Mouse (Mus musculus) hindbrain, embryonic 12.5 days (tissue): Measurements from ENCODE around the gene Mfsd11. TPM values are rescaled to one million over a fixed set of nuclear protein-coding genes. Genes with fewer than 3 reads are reported as not detected.
A peak's percentile ranks its signal among the peaks of the same experiment; 100 is the strongest.
"Not testable (repeated sequence)": the region's sequence is repeated elsewhere in the genome, so short reads cannot be mapped to it uniquely, and the experiment has no call there.

ENCODE experiments used
- ATAC-seq: fragments of 200-750 bp; cut with Nextera tagmentation; 2 replicates; pipeline ENCODE4 v1.8.0; 2017; ENCODE audit warnings: moderate TSS enrichment; ENCODE audit not compliant: low FRiP score
- H3K27ac ChIP-seq: fragments of 300-500 bp; sonication (generic); 2 replicates; pipeline ENCODE4 v1.5.1; 2016; ENCODE audit warnings: mild to moderate bottlenecking
- H3K27me3 ChIP-seq: fragments of 300-500 bp; sonication (generic); 2 replicates; pipeline ENCODE4 v1.6.1; 2016; ENCODE audit warnings: mild to moderate bottlenecking
- H3K36me3 ChIP-seq: fragments of 300-500 bp; sonication (generic); 2 replicates; pipeline ENCODE4 v1.6.1; 2016; ENCODE audit warnings: mild to moderate bottlenecking
- H3K4me1 ChIP-seq: fragments of 300-500 bp; sonication (generic); 2 replicates; pipeline ENCODE4 v1.6.1; 2016
- H3K4me2 ChIP-seq: fragments of 300-500 bp; sonication (generic); replicated peaks from 2 replicates; pipeline ENCODE4 v1.6.1; 2016; ENCODE audit warnings: mild to moderate bottlenecking
- H3K4me3 ChIP-seq: fragments of 300-500 bp; sonication (generic); 2 replicates; pipeline ENCODE4 v1.5.1; 2016; ENCODE audit warnings: mild to moderate bottlenecking
- H3K9ac ChIP-seq: fragments of 300-500 bp; sonication (generic); 2 replicates; pipeline ENCODE4 v1.6.1; 2016; ENCODE audit warnings: mild to moderate bottlenecking, moderate library complexity
- H3K9me3 ChIP-seq: fragments of 300-500 bp; sonication (generic); replicated peaks from 2 replicates; pipeline ENCODE4 v1.6.1; 2016; ENCODE audit warnings: mild to moderate bottlenecking
- WGBS: fragments of 180-500 bp; shearing (Covaris S2); methylation state at CpG from one replicate; pipeline ENCODE4 v1.1.7; 2016; 5-methylcytosine and 5-hydroxymethylcytosine counted together
- polyA plus RNA-seq: library from polyadenylated mRNA; unstranded; fragments of >200 nt; fragmentation: Nextera tagmentation; extraction: Ambion mirVana; gene quantifications from 2 replicates; pipeline ENCODE4 v1.2.1, GENCODE M21; 2016

Mfsd11 gene
- polyA plus RNA-seq, 1 experiment from 2014 or later: 47.6 TPM

DNA sequence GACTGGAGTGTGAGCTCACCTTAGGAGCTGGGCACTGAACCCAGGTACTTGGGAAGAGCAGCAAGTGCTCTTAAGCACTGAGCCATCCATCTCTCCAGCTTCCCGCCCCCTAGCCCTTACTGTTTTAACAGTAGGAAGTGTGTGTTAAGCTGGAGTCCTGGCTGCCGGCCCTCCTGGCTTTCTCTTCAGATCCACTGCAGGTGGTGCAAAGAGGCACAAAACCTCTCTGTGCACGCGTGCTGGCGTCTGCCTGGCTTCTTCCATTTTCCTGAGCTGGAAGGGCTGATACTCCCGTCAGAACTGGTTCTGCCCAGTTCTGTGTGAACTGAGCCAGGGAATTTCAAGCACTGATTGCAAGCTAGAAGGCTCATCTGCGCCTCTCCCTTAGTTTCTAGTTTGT is 28.6 kb downstream of the Mfsd11 start:
- H3K27me3 ChIP-seq: peaks cover 3% of the 10 kb centered on the region; the same call in 1 of the 2 replicates
- no peak overlapping the region for H3K4me3 ChIP-seq
- 64% methylated on average over 7 of the region's 7 CpGs for WGBS
- H3K36me3 ChIP-seq: no peaks in the 10 kb centered on the region
- H3K27ac ChIP-seq: no peak overlapping the region
- H3K9ac ChIP-seq: no peak overlapping the region
- H3K4me1 ChIP-seq: peaks cover 5% of the 10 kb centered on the region
- ATAC-seq: no peak
- no peaks in the 10 kb centered on the region for H3K9me3 ChIP-seq
- no peak overlapping the region for H3K4me2 ChIP-seq

GRCm38 (mm10) chr11:116881440-116881839 is 29.2 kb downstream of the Mfsd11 start:
- 71% methylated on average over 5 of the region's 5 CpGs for whole genome bisulfite sequencing
- no peak overlapping the region for H3K27ac ChIP-seq
- H3K9ac ChIP-seq: no peak overlapping the region
- H3K4me2 ChIP-seq: no peak overlapping the region
- no peak overlapping the region for H3K4me3 ChIP-seq
- no peaks in the 10 kb centered on the region for H3K9me3 ChIP-seq
- ATAC-seq: no peak
- no peaks in the 10 kb centered on the region for H3K36me3 ChIP-seq
- H3K4me1 ChIP-seq: peaks cover 7% of the 10 kb centered on the region
- peaks cover 9% of the 10 kb centered on the region for H3K27me3 ChIP-seq

GRCm38 (mm10) chr11:116882446-116882845 is 30.2 kb downstream of the Mfsd11 start:
- Histone ChIP-seq H3K36me3 (no peaks in the 10 kb centered on the region), H3K27ac (no peak overlapping the region), H3K4me2 (no peak overlapping the region), H3K27me3 (peaks cover 19% of the 10 kb centered on the region), H3K9me3 (no peaks in the 10 kb centered on the region), H3K9ac (no peak overlapping the region), H3K4me1 (peaks cover 7% of the 10 kb centered on the region), H3K4me3 (no peak overlapping the region)
- ATAC-seq: no peak
- WGBS: 78% methylated on average over 10 of the region's 10 CpGs

GRCm38 (mm10) chr11:116884061-116884460 is 31.8 kb downstream of the Mfsd11 start:
- peaks cover 22% of the 10 kb centered on the region for H3K27me3 ChIP-seq
- H3K4me2 ChIP-seq: no peak overlapping the region
- no peak overlapping the region for H3K27ac ChIP-seq
- WGBS: 82% methylated on average over 6 of the region's 6 CpGs
- H3K36me3 ChIP-seq: no peaks in the 10 kb centered on the region
- no peak overlapping the region for H3K9ac ChIP-seq
- H3K4me3 ChIP-seq: no peak overlapping the region
- no peaks in the 10 kb centered on the region for H3K9me3 ChIP-seq
- H3K4me1 ChIP-seq: peaks cover 7% of the 10 kb centered on the region
- no peak for ATAC-seq

- peak; percentile 50; the same call in 1 of the 2 replicates for ATAC-seq
- Histone ChIP-seq H3K9me3 (no peaks in the 10 kb centered on the region), H3K4me3 (0 out of 2 replicates have a peak overlapping the region, but pooled peaks have one; percentile 0), H3K27me3 (peaks cover 22% of the 10 kb centered on the region), H3K4me2 (peak overlapping the region; percentile 39), H3K9ac (no peak overlapping the region), H3K27ac (no peak overlapping the region), H3K4me1 (peaks cover 7% of the 10 kb centered on the region), H3K36me3 (no peaks in the 10 kb centered on the region)
- 5% methylated on average over 27 of the region's 28 CpGs for WGBS
Observed at GRCm38 (mm10) chr11:116885275-116886151, 33.3 kb downstream of the Mfsd11 start.

DNA sequence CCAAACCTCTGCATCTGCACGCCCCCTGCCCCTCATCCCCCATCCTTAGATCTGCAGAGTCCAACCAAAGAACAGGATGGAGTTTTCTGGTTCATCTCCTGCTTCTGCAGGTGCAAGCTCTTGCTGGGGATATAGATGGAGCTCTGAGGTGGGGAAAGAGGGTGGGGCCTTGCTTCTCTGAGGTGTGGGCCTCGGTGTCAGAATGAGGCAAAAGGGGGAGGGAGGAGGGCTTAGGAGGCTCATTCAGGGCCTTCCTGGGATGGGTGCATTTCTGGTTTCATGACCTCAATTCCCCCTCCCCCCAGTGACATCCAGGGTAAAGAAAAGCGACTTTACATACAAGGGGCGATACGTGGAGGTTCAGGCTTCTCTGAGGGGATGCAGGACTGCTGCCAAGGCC is 34.9 kb downstream of the Mfsd11 start:
- Histone ChIP-seq H3K36me3 (no peaks in the 10 kb centered on the region), H3K27me3 (peaks cover 22% of the 10 kb centered on the region), H3K4me3 (no peak overlapping the region), H3K9ac (no peak overlapping the region), H3K9me3 (no peaks in the 10 kb centered on the region), H3K4me1 (peaks cover 7% of the 10 kb centered on the region), H3K4me2 (no peak overlapping the region), H3K27ac (no peak overlapping the region)
- 66% methylated on average over 5 of the region's 5 CpGs for WGBS
- no peak for ATAC-seq

DNA sequence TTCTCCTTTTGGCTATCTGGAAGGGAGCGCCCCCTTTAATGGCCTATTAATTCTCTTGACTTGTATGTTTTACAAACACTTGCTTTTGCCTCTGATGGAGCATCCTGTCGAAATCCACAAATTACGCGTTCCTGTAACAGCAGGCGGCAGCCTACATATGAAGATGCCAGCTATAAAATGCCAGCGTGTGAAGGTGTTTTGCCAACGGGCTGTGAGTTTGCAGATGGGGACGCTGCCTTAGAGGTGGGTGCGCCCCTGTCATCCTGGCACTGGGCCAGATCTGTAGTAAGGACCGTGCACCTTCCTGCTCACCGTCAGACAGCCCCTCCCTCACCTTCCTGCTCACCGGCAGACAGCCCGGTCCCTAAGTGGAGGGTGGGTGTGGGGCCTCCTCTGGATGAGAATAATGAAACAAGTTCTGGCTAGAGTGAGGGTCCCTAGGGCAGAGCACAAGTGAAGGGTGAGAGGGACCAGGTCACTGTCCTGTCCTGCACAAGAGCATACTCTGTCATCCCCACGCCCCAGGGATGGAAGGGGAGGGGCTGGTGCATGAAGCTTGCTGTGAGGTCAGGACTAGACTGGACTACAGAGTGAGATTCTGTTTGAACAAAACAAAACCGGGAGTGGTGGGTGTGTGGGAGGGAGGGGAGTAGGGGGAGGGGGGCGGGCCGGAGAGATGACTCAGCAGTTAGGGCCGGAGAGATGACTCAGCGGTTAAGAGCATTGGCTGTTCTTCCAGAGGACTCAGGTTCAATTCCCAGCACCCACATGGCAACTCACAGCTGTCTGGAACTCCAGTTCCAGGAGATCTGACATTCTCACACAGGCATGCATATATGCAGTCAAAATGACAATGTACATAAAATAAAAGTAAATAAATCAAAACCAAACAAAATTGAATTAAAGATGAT is 41.5 kb downstream of the Mfsd11 start:
- WGBS: 76% methylated on average over 19 of the region's 19 CpGs
- Histone ChIP-seq H3K4me3 (no peak overlapping the region), H3K9ac (no peak overlapping the region), H3K27me3 (peaks cover 5% of the 10 kb centered on the region), H3K4me1 (no peaks in the 10 kb centered on the region), H3K27ac (no peak overlapping the region), H3K4me2 (no peak overlapping the region), H3K36me3 (no peaks in the 10 kb centered on the region), H3K9me3 (no peaks in the 10 kb centered on the region)
- ATAC-seq: no peak

- Histone ChIP-seq H3K9ac (no peak overlapping the region), H3K4me1 (no peaks in the 10 kb centered on the region), H3K4me2 (no peak overlapping the region), H3K27ac (no peak overlapping the region), H3K27me3 (peaks cover 5% of the 10 kb centered on the region), H3K9me3 (no peaks in the 10 kb centered on the region), H3K36me3 (no peaks in the 10 kb centered on the region), H3K4me3 (no peak overlapping the region)
- 55% methylated on average over 3 of the region's 3 CpGs for WGBS
- no peak for ATAC-seq
Observed at GRCm38 (mm10) chr11:116895402-116895801, 43.2 kb downstream of the Mfsd11 start.

GRCm38 (mm10) chr11:116899247-116899646 is 47.0 kb downstream of the Mfsd11 start:
- peaks cover 8% of the 10 kb centered on the region for H3K27me3 ChIP-seq
- H3K4me2 ChIP-seq: no peak overlapping the region
- no peak overlapping the region for H3K27ac ChIP-seq
- H3K9ac ChIP-seq: no peak overlapping the region
- H3K36me3 ChIP-seq: no peaks in the 10 kb centered on the region
- ATAC-seq: no peak
- no peaks in the 10 kb centered on the region for H3K9me3 ChIP-seq
- WGBS: 93% methylated on average over 12 of the region's 12 CpGs
- H3K4me1 ChIP-seq: no peaks in the 10 kb centered on the region
- H3K4me3 ChIP-seq: no peak overlapping the region

- Histone ChIP-seq H3K27me3 (peaks cover 27% of the 10 kb centered on the region), H3K4me1 (peaks cover 12% of the 10 kb centered on the region)
- not testable (repeated sequence) for H3K4me3 ChIP-seq, H3K36me3 ChIP-seq, H3K9me3 ChIP-seq, H3K4me2 ChIP-seq, H3K9ac ChIP-seq, ATAC-seq, H3K27ac ChIP-seq
- 89% methylated on average over 10 of the region's 10 CpGs for WGBS
Observed at GRCm38 (mm10) chr11:116902588-116902987, 50.3 kb downstream of the Mfsd11 start.

DNA sequence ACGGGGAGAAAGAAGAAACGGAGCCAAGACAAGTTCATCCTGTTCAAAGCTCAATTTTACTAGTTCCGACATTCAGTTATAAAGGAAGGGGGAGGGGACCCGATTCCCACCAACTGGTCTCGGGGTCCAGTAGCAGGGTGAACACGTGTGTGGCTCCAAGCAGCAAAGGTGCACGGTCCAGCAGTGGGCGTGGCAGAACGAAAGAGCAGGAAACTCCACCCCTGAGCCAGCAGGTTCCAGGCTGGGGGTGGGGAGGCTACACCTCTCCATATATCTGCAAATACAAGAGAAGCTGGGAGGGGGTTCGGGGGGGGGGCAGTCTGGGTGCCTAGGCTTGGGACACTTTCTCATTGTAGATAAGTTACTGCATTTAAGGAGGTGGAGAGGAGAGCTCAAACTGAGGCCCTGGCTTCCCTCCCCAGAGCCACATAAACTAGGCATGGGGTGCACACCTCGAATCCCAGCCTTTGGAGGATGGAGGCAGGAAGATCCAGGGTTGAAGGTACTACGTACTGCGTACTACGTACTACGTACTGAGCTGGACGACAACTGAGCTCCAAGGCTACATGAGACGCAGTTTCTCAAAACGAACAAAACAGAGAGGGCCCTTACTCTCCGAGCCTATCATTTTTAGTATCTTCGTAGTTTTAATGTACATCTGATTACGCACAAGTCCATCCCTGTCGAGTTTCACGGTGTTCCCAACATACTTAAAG is 53.7 kb downstream of the Mfsd11 start:
- Histone ChIP-seq H3K4me2 (peak overlapping the region; percentile 43), H3K27ac (no peak overlapping the region), H3K9me3 (no peaks in the 10 kb centered on the region), H3K9ac (peak overlapping the region; percentile 18; the same call in 1 of the 2 replicates), H3K4me3 (0 out of 2 replicates have a peak overlapping the region, but pooled peaks have one; percentile 11), H3K27me3 (peaks cover 22% of the 10 kb centered on the region), H3K36me3 (no peaks in the 10 kb centered on the region), H3K4me1 (peaks cover 12% of the 10 kb centered on the region)
- ATAC-seq: no peak
- 6% methylated on average over 23 of the region's 23 CpGs for WGBS

DNA sequence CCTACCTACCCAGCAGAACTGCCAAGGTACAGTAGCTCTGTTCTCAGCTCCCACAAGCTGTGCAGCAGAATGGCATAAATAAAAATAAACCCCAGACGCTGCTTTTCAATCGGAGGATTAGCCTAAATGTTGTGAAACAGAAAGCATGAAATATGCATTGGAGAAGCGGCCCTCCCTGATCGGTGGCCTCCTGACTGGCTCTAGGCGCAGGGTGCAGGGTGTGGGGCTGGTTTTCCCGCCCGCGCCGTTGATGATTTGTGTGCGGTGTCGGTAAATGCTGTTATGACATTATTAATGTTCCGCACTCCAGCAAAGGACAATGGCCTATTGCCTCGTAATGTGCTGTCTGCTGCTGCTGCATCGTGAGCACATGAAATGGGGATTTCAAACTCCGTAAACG is 61.3 kb downstream of the Mfsd11 start:
- Histone ChIP-seq H3K36me3 (no peaks in the 10 kb centered on the region), H3K4me2 (no peak overlapping the region; the same call in 1 of the 2 replicates), H3K9ac (peak overlapping the region; percentile 36), H3K27ac (peak overlapping the region; percentile 50; the same call in 1 of the 2 replicates), H3K27me3 (peaks cover 28% of the 10 kb centered on the region), H3K4me3 (no peak overlapping the region), H3K9me3 (no peaks in the 10 kb centered on the region), H3K4me1 (peaks cover 26% of the 10 kb centered on the region)
- no peak for ATAC-seq
- WGBS: 52% methylated on average over 16 of the region's 16 CpGs
